Mouse (Mus musculus) erythroblast, embryonic 14.5 days (primary cell): ENCODE results near the gene Cdon.

Experiments used
- GATA1 ChIP-seq: IDR thresholded peaks from 2 replicates; pipeline ENCODE4 v1.6.1; 2012; ENCODE audit warnings: low read length, inconsistent platforms, mixed read lengths
- TAL1 ChIP-seq: IDR thresholded peaks from 3 replicates; pipeline ENCODE4 v1.6.1; 2012; ENCODE audit warnings: low read length, inconsistent platforms, mixed read lengths

DNA sequence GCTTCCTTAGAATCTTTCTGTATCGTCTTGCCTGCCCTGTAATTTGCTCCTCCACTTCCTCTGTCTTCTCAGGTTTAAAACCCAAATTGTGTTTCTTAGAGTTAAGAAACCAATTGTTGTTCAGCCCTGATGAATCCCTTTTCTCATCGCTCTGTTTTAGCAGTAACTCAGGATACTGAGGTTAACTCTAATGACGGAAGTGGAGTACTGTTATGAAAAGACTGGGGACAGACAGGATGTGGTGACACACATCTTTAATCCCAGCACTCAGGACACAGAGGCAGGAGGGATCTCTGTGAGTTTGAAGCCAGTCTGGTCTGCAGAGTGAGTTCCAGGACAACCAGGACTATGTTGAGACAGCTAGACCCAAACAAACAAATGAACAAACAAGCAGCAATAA is 74.5 kb downstream of the Cdon start:
- TF ChIP-seq GATA1, result no peak
- no peak for TF ChIP-seq TAL1
